Mouse (Mus musculus): ENCODE measurements around the gene Zfp652.

DNA sequence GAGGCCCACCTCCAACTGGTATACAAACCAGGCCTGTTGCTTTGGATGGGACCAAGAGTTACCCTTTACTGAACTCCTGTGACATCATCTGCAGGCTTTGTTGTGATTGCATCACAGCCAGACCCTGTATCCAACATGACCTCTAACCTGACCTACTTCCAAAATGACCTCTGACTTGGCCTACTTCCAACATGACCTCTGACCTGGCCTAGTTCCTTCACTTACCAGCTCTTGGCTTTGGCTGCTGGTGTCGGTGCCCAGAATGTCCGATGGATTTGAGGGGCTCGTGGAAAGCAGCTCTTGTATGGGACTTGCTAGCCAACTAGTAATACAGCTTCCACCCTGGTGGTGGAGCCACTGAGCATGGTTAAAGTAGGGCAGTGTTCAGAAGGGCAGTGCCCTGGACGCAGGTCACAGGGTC lies 66.4 kb downstream of the Zfp652 start:
- no peak for TF ChIP-seq ZNF384 (IDR thresholded peaks at IDR 0.05; ENCODE audit: low read depth, low read length)
- no peak for TF ChIP-seq MAX (IDR thresholded peaks at IDR 0.05; ENCODE audit: low read length)
- TF ChIP-seq TCF12 (IDR thresholded peaks at IDR 0.05; ENCODE audit: low read depth, low read length) = no peak
- peak; percentile 23 to 51; a peak in 2 of 4 replicates for TF ChIP-seq CTCF (conservative IDR thresholded peaks at IDR 0.05 in 1 of 2, IDR thresholded peaks at IDR 0.05 in 1 of 2; ENCODE audit: low read depth in 2 of 2, low read length in 2 of 2)
- no peak for TF ChIP-seq POLR2A (IDR thresholded peaks at IDR 0.05; ENCODE audit: low read depth, low read length)
- no peak for TF ChIP-seq ZMIZ1 (IDR thresholded peaks at IDR 0.05; ENCODE audit: low read depth, low read length)
- TF ChIP-seq HCFC1 (IDR thresholded peaks at IDR 0.05; ENCODE audit: low read depth, low read length) = no peak
- TF ChIP-seq MEF2A (IDR thresholded peaks at IDR 0.05; ENCODE audit: borderline replicate concordance, low read depth, low read length) = no peak
- no peak for TF ChIP-seq E2F4 (IDR thresholded peaks at IDR 0.05; ENCODE audit: insufficient replicate concordance, low read depth, low read length)
- TF ChIP-seq POLR2AphosphoS2 (IDR thresholded peaks at IDR 0.05; ENCODE audit: low read depth, low read length) = no peak
- TF ChIP-seq CHD2 (IDR thresholded peaks at IDR 0.05; ENCODE audit: low read length) = no peak
- TF ChIP-seq SIN3A (IDR thresholded peaks at IDR 0.05; ENCODE audit: low read length) = no peak
- TF ChIP-seq GABPA (IDR thresholded peaks at IDR 0.05; ENCODE audit: insufficient replicate concordance, low read depth, low read length) = no peak

Measured in CH12.LX (cell line).